Mouse (Mus musculus) stomach, postnatal 0 days (tissue): ENCODE results near the gene Sh2d3c. TPM values are rescaled to one million over a fixed set of nuclear protein-coding genes. Genes with fewer than 3 reads are reported as not detected.
A peak's percentile ranks its signal among the peaks of the same experiment; 100 is the strongest.

ENCODE experiments used
- ATAC-seq: fragments of 200-750 bp; cut with Nextera tagmentation; 2 replicates; pipeline ENCODE4 v1.8.0; 2017; ENCODE audit not compliant: low FRiP score, low TSS enrichment
- DNase-seq: peaks from one replicate; pipeline ENCODE4 v3.0.0-alpha.2; 2016; ENCODE audit warnings: low spot score
- H3K27ac ChIP-seq: fragments of 300-500 bp; sonication (generic); replicated peaks from 2 replicates; pipeline ENCODE4 v1.5.1; 2014; ENCODE audit warnings: mild to moderate bottlenecking, control low read depth
- H3K27me3 ChIP-seq: fragments of 300-500 bp; sonication (generic); 2 replicates; pipeline ENCODE4 v1.6.1; 2014; ENCODE audit warnings: low read length; ENCODE audit not compliant: control insufficient read depth, insufficient read depth
- H3K36me3 ChIP-seq: fragments of 300-500 bp; sonication (generic); 2 replicates; pipeline ENCODE4 v1.6.1; 2014; ENCODE audit warnings: low read length, mixed read lengths; ENCODE audit not compliant: control insufficient read depth, insufficient read depth
- H3K4me1 ChIP-seq: fragments of 300-500 bp; sonication (generic); replicated peaks from 2 replicates; pipeline ENCODE4 v1.6.1; 2014; ENCODE audit warnings: antibody characterized with exemption; ENCODE audit not compliant: control insufficient read depth, insufficient read depth
- H3K4me2 ChIP-seq: fragments of 300-500 bp; sonication (generic); replicated peaks from 2 replicates; pipeline ENCODE4 v1.6.1; 2014; ENCODE audit warnings: low read depth, mild to moderate bottlenecking, control low read depth, moderate library complexity
- H3K4me3 ChIP-seq: fragments of 300-500 bp; sonication (generic); 2 replicates; pipeline ENCODE4 v1.5.1; 2014; ENCODE audit warnings: low read depth, low read length, control low read depth
- H3K9ac ChIP-seq: fragments of 300-500 bp; sonication (generic); 2 replicates; pipeline ENCODE4 v1.6.1; 2014; ENCODE audit warnings: mild to moderate bottlenecking, low read length, control low read depth, mixed read lengths
- H3K9me3 ChIP-seq: fragments of 300-500 bp; sonication (generic); 2 replicates; pipeline ENCODE4 v1.6.1; 2016; ENCODE audit warnings: low read length; ENCODE audit not compliant: control insufficient read depth
- CTCF ChIP-seq: IDR thresholded peaks from 2 replicates; pipeline ENCODE4 v1.5.1; 2016; ENCODE audit warnings: antibody characterized with exemption, low read depth, mild to moderate bottlenecking, moderate library complexity
- EP300 ChIP-seq: optimal IDR thresholded peaks from 2 replicates; pipeline ENCODE3; 2016; ENCODE audit warnings: antibody characterized with exemption
- WGBS: fragments of 180-500 bp; shearing (Covaris S2); extraction: QIAGEN DNeasy Blood & Tissue Kit; methylation state at CpG from one replicate; pipeline ENCODE4 v1.1.7; 2014; 5-methylcytosine and 5-hydroxymethylcytosine counted together
- polyA plus RNA-seq: library from polyadenylated mRNA; unstranded; fragments of >200 nt; fragmentation: Nextera tagmentation; extraction: Ambion mirVana; gene quantifications from 2 replicates; pipeline ENCODE4 v1.2.1, GENCODE M21; 2015

The Sh2d3c gene
- polyA plus RNA-seq, 1 experiment from 2014 or later = 7.7 TPM

DNA sequence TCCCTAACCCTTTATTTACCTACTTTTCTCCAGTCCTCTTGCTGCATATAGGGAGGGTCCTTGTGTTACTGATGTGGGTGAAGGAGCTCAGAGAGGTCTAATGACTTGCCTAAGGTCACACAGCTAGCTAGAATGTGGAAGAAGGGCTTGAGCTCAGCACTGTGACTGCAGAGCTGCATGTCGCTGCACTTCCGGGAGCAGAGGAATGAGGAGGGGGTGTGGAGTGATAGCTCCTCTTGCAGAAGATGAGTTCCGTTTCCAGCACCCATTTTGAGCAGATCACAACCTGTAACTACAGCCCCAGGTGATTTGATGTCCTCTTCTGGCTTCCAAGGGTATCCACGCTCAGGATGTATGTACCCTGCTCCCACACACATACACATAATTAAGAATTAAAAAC is 3.3 kb downstream of the Sh2d3c start:
- no peak for ATAC-seq
- H3K4me1 ChIP-seq = peaks cover 5% of the 10 kb centered on the region; the same call in 1 of the 2 replicates
- no peak for DNase-seq
- no peak overlapping the region for H3K4me2 ChIP-seq
- no peaks in the 10 kb centered on the region for H3K9me3 ChIP-seq
- no peak overlapping the region for H3K4me3 ChIP-seq
- TF ChIP-seq CTCF = no peak
- TF ChIP-seq EP300 = no peak
- H3K27ac ChIP-seq = no peak overlapping the region
- WGBS = 79% methylated on average over 4 of the region's 4 CpGs
- no peak overlapping the region for H3K9ac ChIP-seq
- no peaks in the 10 kb centered on the region for H3K36me3 ChIP-seq
- H3K27me3 ChIP-seq = no peaks in the 10 kb centered on the region

- Histone ChIP-seq H3K4me3 (no peak overlapping the region), H3K27ac (no peak overlapping the region), H3K27me3 (no peaks in the 10 kb centered on the region), H3K4me1 (peaks cover 5% of the 10 kb centered on the region; the same call in 1 of the 2 replicates), H3K9ac (no peak overlapping the region), H3K36me3 (no peaks in the 10 kb centered on the region), H3K4me2 (no peak overlapping the region), H3K9me3 (no peaks in the 10 kb centered on the region)
- TF ChIP-seq CTCF (no peak), EP300 (no peak)
- 67% methylated on average over 16 of the region's 16 CpGs for WGBS
- ATAC-seq (no peak), DNase-seq (no peak)
Measured at GRCm38 (mm10) chr2:32724832-32725790, 4.3 kb downstream of the Sh2d3c start.

DNA sequence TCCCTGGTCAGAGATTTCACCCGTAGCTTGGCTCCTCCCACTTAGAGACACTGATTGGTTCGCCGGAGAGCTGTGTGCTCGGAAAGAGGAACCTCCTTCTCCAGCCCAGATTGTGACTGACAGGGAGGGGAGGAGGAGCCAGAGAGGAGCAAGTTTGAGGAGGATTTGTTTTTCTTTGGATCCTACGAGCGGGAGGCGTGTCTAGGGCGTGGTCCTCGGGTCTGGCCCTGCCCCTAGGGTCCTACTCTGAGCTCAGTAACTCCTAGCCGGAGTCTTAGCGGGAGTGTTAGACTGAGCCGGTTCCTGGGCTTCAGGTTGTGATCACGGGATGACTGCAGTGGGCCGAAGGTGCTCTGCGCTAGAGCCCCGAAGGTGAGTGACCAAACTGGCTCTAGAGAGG is 6.6 kb downstream of the Sh2d3c start:
- H3K9ac ChIP-seq = peak overlapping the region; percentile 47
- peak; percentile 90 for DNase-seq
- peak overlapping the region; percentile 53 for H3K4me2 ChIP-seq
- under 1% methylated on average over 16 of the region's 16 CpGs for WGBS
- H3K9me3 ChIP-seq = no peaks in the 10 kb centered on the region
- H3K27me3 ChIP-seq = no peaks in the 10 kb centered on the region
- peak; percentile 94 for ATAC-seq
- peak overlapping the region; percentile 70 for H3K27ac ChIP-seq
- no peaks in the 10 kb centered on the region for H3K36me3 ChIP-seq
- TF ChIP-seq CTCF (no peak), EP300 (no peak)
- no peaks in the 10 kb centered on the region for H3K4me1 ChIP-seq
- peak overlapping the region; percentile 34 for H3K4me3 ChIP-seq

DNA sequence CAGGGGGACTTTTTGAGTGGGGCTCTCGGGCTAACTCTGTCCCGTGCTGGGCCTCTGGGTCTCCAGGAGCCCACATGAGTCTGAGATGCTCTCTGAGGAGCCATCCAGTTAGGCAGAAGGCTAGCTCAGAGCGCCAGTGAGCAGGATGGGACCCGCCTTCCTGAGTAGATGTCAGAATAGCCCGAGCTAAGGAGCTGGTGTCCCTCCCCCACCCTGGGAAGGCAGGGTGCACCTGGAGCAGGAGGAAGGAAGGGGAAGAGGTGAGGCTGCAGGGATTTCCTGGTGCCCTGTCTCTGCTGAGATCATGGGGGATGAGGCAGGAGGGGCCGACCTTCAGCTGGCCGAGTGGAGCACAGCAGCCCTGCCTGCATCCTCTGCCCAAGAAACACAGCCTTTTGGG is 7.6 kb downstream of the Sh2d3c start:
- Histone ChIP-seq H3K4me3 (peak overlapping the region; percentile 34; the same call in 1 of the 2 replicates), H3K4me2 (peak overlapping the region; percentile 25), H3K27ac (0 out of 2 replicates have a peak overlapping the region, but pooled peaks have one; percentile 4), H3K27me3 (no peaks in the 10 kb centered on the region), H3K9me3 (no peaks in the 10 kb centered on the region), H3K9ac (peak overlapping the region; percentile 23; the same call in 1 of the 2 replicates), H3K4me1 (no peaks in the 10 kb centered on the region), H3K36me3 (no peaks in the 10 kb centered on the region)
- 54% methylated on average over 7 of the region's 7 CpGs for WGBS
- TF ChIP-seq EP300 (no peak), CTCF (no peak)
- DNase-seq = no peak
- ATAC-seq = no peak

DNA sequence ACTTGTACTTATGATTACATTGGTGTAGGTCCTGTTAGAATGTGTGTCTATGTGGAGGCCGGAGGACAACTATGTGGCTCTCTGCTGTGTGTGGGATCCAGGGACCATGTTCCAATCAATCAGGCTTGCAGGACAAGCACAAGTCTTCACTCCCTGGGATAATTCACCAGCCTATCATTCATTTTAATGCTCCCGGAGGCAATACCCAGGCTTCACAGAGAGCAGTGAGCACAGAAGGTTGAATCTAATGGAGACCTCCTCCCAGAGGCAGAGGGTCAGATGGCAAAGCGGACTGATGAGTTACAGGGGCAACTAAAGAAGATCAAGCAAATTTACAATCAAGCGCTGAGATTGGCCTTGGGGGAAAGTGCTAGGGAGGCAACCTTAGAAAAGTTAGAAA is 8.7 kb downstream of the Sh2d3c start:
- no peak for DNase-seq
- no peak overlapping the region for H3K9ac ChIP-seq
- WGBS = 74% methylated on average over 4 of the region's 4 CpGs
- H3K36me3 ChIP-seq = no peaks in the 10 kb centered on the region
- no peak for TF ChIP-seq EP300
- TF ChIP-seq CTCF = no peak
- H3K27ac ChIP-seq = no peak overlapping the region
- no peaks in the 10 kb centered on the region for H3K9me3 ChIP-seq
- H3K4me1 ChIP-seq = no peaks in the 10 kb centered on the region
- no peak overlapping the region for H3K4me3 ChIP-seq
- no peak overlapping the region for H3K4me2 ChIP-seq
- H3K27me3 ChIP-seq = no peaks in the 10 kb centered on the region
- no peak for ATAC-seq

DNA sequence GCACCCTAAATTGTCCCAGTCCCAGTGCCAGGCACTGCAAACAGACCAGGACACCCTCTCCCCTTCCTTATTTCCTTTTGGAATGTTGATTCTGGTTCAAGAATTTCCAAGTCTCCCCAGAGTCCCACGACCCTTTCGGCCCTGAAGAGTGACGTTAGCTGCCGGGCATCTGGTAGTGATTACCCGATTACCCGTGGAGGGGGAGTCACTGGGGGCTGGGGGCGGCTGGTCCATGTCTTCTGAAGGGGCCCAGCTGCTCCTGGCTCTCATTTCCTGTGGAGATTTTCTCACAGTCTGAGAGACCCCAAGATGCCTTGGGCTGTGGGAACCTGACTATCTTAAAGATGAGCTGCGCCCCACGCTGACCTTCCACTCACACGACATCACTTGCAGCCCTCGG is 10.0 kb downstream of the Sh2d3c start:
- H3K4me3 ChIP-seq = no peak overlapping the region
- H3K9me3 ChIP-seq = no peaks in the 10 kb centered on the region
- H3K27ac ChIP-seq = peak overlapping the region; percentile 45; the same call in 1 of the 2 replicates
- no peaks in the 10 kb centered on the region for H3K4me1 ChIP-seq
- peak overlapping the region; percentile 27; the same call in 1 of the 2 replicates for H3K9ac ChIP-seq
- 21% methylated on average over 11 of the region's 11 CpGs for WGBS
- no peak for TF ChIP-seq EP300
- no peak for TF ChIP-seq CTCF
- H3K36me3 ChIP-seq = no peaks in the 10 kb centered on the region
- DNase-seq (no peak), ATAC-seq (no peak)
- 0 out of 2 replicates have a peak overlapping the region, but pooled peaks have one; percentile 11 for H3K4me2 ChIP-seq
- no peaks in the 10 kb centered on the region for H3K27me3 ChIP-seq
